Mouse (Mus musculus) liver, embryonic 14.5 days (tissue): ENCODE measurements at regions not wholly inside any gene's neighbourhood (a gene's known extent, or its start where the extent isn't known, plus 50 kb on each side); places are given as distances from the start of the nearest gene placed in this dataset.

ENCODE experiments used
- CTCF ChIP-seq: IDR thresholded peaks from 2 replicates; pipeline ENCODE4 v1.5.1; 2016; ENCODE audit warnings: antibody characterized with exemption, low read depth, control low read depth
- EP300 ChIP-seq: IDR thresholded peaks from 2 replicates; pipeline ENCODE4 v1.6.1; 2016; ENCODE audit warnings: antibody characterized with exemption, low read depth

- no peak for TF ChIP-seq CTCF
- no peak for TF ChIP-seq EP300
Measured at GRCm38 (mm10) chr13:55976911-55977381, 141.0 kb upstream of the Pitx1 start.
